Mouse (Mus musculus) liver, embryonic 14.5 days (tissue): ENCODE measurements around the gene Ift52. TPM values are rescaled to one million over a fixed set of nuclear protein-coding genes. Genes with fewer than 3 reads are reported as not detected.

Experiments
- ATAC-seq: fragments of 200-750 bp; cut with Nextera tagmentation; 2 replicates; pipeline ENCODE4 v1.8.0; 2017; ENCODE audit warnings: moderate number of reproducible peaks, mild to moderate bottlenecking, moderate library complexity; ENCODE audit not compliant: insufficient read depth
- DNase-seq, 3 experiments: peaks; one replicate each; pipeline ENCODE4 v3.0.0-alpha.2; 2012 to 2013; ENCODE audit warnings: low read depth in 3 of 3, low spot score in 3 of 3
- H3K27ac ChIP-seq: fragments of 300-500 bp; sonication (generic); 2 replicates; pipeline ENCODE4 v1.5.1; 2014; ENCODE audit warnings: moderate library complexity, mild to moderate bottlenecking, control low read depth, inconsistent platforms
- H3K27me3 ChIP-seq: fragments of 300-500 bp; sonication (generic); 2 replicates; pipeline ENCODE4 v1.6.1; 2014; ENCODE audit warnings: mild to moderate bottlenecking, low read length, moderate library complexity; ENCODE audit not compliant: control insufficient read depth, insufficient read depth
- H3K36me3 ChIP-seq: fragments of 300-500 bp; sonication (generic); replicated peaks from 2 replicates; pipeline ENCODE4 v1.6.1; 2014; ENCODE audit warnings: low read depth; ENCODE audit not compliant: control insufficient read depth, insufficient read depth
- H3K4me1 ChIP-seq, 2 experiments: fragments of 200-500 bp in 1 of 2; fragments of 300-500 bp in 1 of 2; sonication (generic) in 1 of 2; replicated peaks; 2 replicates each; pipeline ENCODE4 v1.6.1; 2012 to 2014; ENCODE audit warnings: antibody characterized with exemption in 1 of 2, inconsistent platforms in 1 of 2, low read length in 1 of 2; ENCODE audit not compliant: control insufficient read depth in 2 of 2, insufficient read depth in 2 of 2
- H3K4me2 ChIP-seq: fragments of 300-500 bp; sonication (generic); 2 replicates; pipeline ENCODE4 v1.6.1; 2014; ENCODE audit warnings: low read depth, mild to moderate bottlenecking, control low read depth, moderate library complexity
- H3K4me3 ChIP-seq, 2 experiments: fragments of 200-500 bp in 1 of 2; fragments of 300-500 bp in 1 of 2; sonication (generic) in 1 of 2; 2 replicates each; pipeline ENCODE4 v1.5.1; 2012 to 2014; ENCODE audit warnings: low read depth in 2 of 2, low read length in 2 of 2, mild to moderate bottlenecking in 2 of 2, control low read depth in 1 of 2, inconsistent platforms in 1 of 2, moderate library complexity in 1 of 2; ENCODE audit not compliant: insufficient read depth in 1 of 2
- H3K9ac ChIP-seq: fragments of 300-500 bp; sonication (generic); replicated peaks from 2 replicates; pipeline ENCODE4 v1.6.1; 2014; ENCODE audit warnings: mild to moderate bottlenecking, control low read depth, moderate library complexity
- H3K9me3 ChIP-seq: fragments of 300-500 bp; sonication (generic); 2 replicates; pipeline ENCODE4 v1.6.1; 2016; ENCODE audit warnings: low read length, mixed read lengths; ENCODE audit not compliant: control insufficient read depth
- CTCF ChIP-seq: IDR thresholded peaks from 2 replicates; pipeline ENCODE4 v1.5.1; 2016; ENCODE audit warnings: antibody characterized with exemption, low read depth, control low read depth
- EP300 ChIP-seq: IDR thresholded peaks from 2 replicates; pipeline ENCODE4 v1.6.1; 2016; ENCODE audit warnings: antibody characterized with exemption, low read depth
- WGBS: fragments of 180-500 bp; shearing (Covaris S2); extraction: QIAGEN DNeasy Blood & Tissue Kit; methylation state at CpG from one replicate; pipeline ENCODE4 v1.1.7; 2014; ENCODE audit not compliant: insufficient replicate concordance; 5-methylcytosine and 5-hydroxymethylcytosine counted together
- polyA plus RNA-seq, 2 experiments: library from polyadenylated mRNA; depleted of rRNA in 1 of 2; stranded (reverse) in 1 of 2; unstranded in 1 of 2; fragments of >200 nt; fragmentation: Nextera tagmentation in 1 of 2; extraction: Ambion mirVana in 1 of 2; gene quantifications; 2 replicates each; pipeline versions ENCODE4 v1.2.1 to v1.2.3; 2012 to 2014

Gene Ift52
- polyA plus RNA-seq (2012; rRNA removed) (8.1 and 10.9 TPM in 2 replicates), polyA plus RNA-seq (2014; fragmentation: Nextera tagmentation; extraction: Ambion mirVana) (15.6 and 16.3 TPM in 2 replicates)

GRCm38 (mm10) chr2:163016916-163017743 is at the start of gene Ift52:
Gene Ift52 (plus strand): TSS chr2:163017354.
- under 1% methylated on average over 57 of the region's 57 CpGs for WGBS
- Histone ChIP-seq H3K36me3 (no peaks in the 10 kb centered on the region), H3K9me3 (no peaks in the 10 kb centered on the region), H3K4me3 (peak within 1 kb of the TSS; percentile 77 to 80), H3K4me1 (peaks cover 8 to 11% of the 10 kb centered on the region in 2 experiments), H3K9ac (peak within 1 kb of the TSS; percentile 65), H3K27ac (no peak within 1 kb of the TSS), H3K4me2 (peak within 1 kb of the TSS; percentile 71), H3K27me3 (no peaks in the 10 kb centered on the region)
- peak; percentile 97 for ATAC-seq
- TF ChIP-seq EP300 (no peak), CTCF (no peak)
- DNase-seq, result peak; percentile 74 to 81 (median 75)

DNA sequence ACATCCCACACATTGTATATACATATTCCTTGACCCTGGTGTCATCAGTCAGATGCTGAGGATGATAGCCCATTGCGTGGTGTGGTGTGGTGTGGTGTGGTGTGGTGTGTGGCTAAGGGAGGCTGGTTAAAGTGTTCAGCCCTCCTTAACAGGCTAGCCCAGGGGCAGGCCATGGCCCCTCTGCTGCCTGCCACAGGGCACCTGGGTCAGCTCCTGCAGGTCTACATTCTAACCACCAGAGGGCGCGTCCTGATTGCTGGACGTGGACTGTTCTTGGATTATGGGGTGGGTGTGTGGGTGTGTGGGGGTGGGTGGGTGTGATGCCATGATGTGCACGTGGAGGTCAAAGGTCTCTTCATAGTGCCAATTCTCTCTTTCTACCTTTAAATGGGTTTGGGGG is 48.8 kb upstream of the Ift52 start:
- Histone ChIP-seq H3K36me3 (no peaks in the 10 kb centered on the region), H3K4me2 (no peak overlapping the region), H3K9ac (no peak overlapping the region), H3K4me3 (no peak overlapping the region), H3K27ac (no peak overlapping the region), H3K4me1 (peaks cover 0 to 2% of the 10 kb centered on the region in 2 experiments; a peak in 1 of 4 replicates), H3K27me3 (no peaks in the 10 kb centered on the region), H3K9me3 (no peaks in the 10 kb centered on the region)
- ATAC-seq, result 0 out of 2 replicates have a peak, but pooled peaks have one; percentile 40
- no peak for DNase-seq
- peak; percentile 92 for TF ChIP-seq CTCF
- no peak for TF ChIP-seq EP300
- 8% methylated on average over 5 of the region's 5 CpGs for WGBS

GRCm38 (mm10) chr2:162969101-162969500 is 48.1 kb upstream of the Ift52 start:
- no peak for TF ChIP-seq EP300
- TF ChIP-seq CTCF, result no peak
- 58% methylated on average over 3 of the region's 3 CpGs for WGBS
- Histone ChIP-seq H3K9ac (no peak overlapping the region), H3K27me3 (no peaks in the 10 kb centered on the region), H3K9me3 (no peaks in the 10 kb centered on the region), H3K27ac (no peak overlapping the region), H3K4me3 (no peak overlapping the region), H3K4me1 (peaks cover 0 to 2% of the 10 kb centered on the region in 2 experiments; a peak in 1 of 4 replicates), H3K4me2 (no peak overlapping the region), H3K36me3 (no peaks in the 10 kb centered on the region)
- no peak for ATAC-seq
- no peak for DNase-seq

DNA sequence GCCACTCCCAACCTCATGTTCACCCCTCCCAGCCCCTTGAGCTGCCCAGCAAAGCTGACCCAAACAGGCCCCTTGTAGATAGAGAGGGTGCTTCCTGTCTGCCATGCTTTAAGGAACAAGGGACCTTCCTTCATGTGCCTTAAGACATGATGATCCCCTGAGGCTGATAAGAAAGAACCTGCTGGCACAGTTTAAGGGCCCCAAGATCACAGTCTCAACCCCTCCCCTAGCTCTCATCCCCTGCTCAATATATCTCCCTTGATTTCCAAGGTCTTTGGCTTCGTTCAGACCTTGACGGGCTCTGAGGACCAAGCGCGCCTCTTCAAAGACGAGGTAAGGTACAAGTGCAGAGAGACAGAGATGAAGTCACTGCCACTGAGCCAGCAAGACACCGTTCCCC is 46.3 kb upstream of the Ift52 start:
- WGBS, result 74% methylated on average over 6 of the region's 6 CpGs
- H3K4me2 ChIP-seq, result no peak overlapping the region
- DNase-seq (no peak), ATAC-seq (no peak)
- H3K9me3 ChIP-seq, result no peaks in the 10 kb centered on the region
- H3K4me3 ChIP-seq, result no peak overlapping the region
- no peak overlapping the region for H3K27ac ChIP-seq
- TF ChIP-seq CTCF (no peak), EP300 (no peak)
- no peaks in the 10 kb centered on the region for H3K27me3 ChIP-seq
- no peak overlapping the region for H3K9ac ChIP-seq
- H3K4me1 ChIP-seq, result peaks cover 0 to 2% of the 10 kb centered on the region in 2 experiments; a peak in 1 of 4 replicates
- no peaks in the 10 kb centered on the region for H3K36me3 ChIP-seq

DNA sequence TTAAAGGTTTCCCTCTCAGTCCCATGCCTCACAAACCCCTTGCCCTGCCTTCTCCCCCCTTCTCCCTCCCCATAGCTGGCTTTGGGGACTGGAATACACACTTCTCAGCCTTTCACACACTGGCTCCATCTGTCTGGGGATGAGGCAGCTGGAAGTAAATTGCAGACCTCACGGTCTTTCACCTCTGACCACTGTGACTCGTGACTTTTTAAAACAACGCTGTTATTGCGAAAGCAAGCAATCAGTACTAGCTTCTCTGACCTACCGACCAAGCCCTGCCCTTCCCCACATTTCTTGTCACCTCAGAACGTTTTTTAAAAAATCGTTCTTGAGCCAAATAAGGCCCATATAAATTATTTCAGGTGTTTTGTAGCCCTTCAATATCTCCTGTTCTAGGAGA is 44.4 kb upstream of the Ift52 start:
- Histone ChIP-seq H3K27ac (no peak overlapping the region), H3K4me1 (peaks cover 0 to 2% of the 10 kb centered on the region in 2 experiments; a peak in 1 of 4 replicates), H3K9me3 (no peaks in the 10 kb centered on the region), H3K9ac (no peak overlapping the region), H3K4me3 (no peak overlapping the region), H3K27me3 (no peaks in the 10 kb centered on the region), H3K4me2 (no peak overlapping the region), H3K36me3 (no peaks in the 10 kb centered on the region)
- no peak for TF ChIP-seq EP300
- no peak for TF ChIP-seq CTCF
- WGBS, result 27% methylated on average over 7 of the region's 7 CpGs
- peak; percentile 50; the same call in 1 of the 2 replicates for ATAC-seq
- DNase-seq, result peak in 1 of 3 experiments; percentile 27
